Mouse (Mus musculus) spleen, postnatal 4 days (tissue): ENCODE results near the gene Cfdp1.
A peak's percentile ranks its signal among the peaks of the same experiment; 100 is the strongest.

Experiments
- DNase-seq, 2 experiments: peaks; one replicate each; pipeline ENCODE4 v3.0.0; 2022; ENCODE audit warnings: low spot score in 2 of 2

The Cfdp1 gene

DNA sequence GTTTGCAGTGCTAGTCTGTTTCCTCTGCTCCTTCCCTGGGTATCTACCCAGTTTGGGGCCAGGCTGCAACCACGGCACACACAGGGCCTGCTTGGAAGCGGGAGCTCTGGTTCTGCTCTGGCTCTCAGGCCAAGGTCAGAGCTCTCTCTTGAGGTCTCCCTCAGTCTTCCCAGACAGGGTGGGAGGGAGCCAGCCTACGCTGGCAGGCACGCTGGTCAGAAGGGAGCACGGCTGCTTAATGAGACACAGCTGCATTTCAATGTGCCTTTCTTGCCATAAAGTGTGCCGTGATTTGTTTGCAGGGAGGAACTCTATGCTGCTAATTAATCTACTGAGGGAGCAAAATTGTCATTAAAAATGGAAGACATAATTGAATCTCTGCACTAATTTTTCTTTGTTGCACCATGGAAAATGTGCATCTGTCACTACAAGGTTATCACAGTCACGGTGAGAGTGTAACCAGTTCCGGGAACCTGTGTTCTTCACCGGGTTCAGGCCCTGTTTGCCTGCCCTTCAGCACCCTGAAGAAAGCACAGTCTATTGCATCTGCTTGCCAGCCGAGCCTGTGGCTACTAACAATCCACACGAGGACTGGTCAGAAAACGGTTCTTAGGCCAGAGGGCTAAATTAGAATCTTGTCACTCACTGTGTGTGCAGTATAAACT, 84.2 kb downstream of the Cfdp1 start:
- DNase-seq = no peak

DNA sequence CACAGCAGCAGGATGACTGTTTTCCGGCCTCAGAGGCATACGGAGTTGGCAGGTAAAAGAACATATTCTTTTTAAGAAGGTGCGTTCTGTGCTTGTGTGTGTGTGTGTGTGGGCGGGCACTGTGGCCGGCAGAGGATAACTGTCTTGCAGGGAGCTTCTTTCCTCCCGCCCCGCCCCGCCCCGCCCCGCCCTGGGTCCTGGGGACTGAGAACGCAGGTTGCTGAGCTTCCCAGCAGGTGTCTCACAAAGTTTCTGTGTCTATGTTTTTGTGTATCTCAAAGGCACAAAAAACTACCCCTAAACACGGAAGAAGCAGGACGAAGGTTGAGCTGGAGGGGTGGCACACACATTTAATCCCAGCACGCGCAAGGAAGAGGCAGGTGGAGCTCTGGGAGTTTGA, 84.8 kb downstream of the Cfdp1 start:
- DNase-seq = no peak

DNA sequence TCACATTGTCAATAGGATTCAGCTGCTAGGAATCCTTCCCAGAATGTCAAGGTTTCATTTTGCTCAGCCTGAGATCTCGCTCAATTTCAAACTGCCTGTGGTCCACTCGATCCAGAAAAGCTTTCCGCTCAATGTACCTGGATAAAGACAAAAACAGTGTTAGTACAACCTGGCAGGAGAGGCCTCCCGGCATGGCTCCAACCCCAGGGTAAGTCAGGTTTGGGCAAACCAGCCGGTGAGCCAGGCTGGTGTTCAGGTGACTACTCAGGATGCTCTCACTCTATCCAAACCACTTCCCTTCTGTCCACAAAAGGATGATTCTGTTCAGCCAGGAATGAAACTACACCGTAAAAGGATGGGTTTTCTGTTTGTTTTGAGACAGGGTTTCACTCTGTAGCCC, 85.4 kb downstream of the Cfdp1 start:
- DNase-seq = no peak

DNA sequence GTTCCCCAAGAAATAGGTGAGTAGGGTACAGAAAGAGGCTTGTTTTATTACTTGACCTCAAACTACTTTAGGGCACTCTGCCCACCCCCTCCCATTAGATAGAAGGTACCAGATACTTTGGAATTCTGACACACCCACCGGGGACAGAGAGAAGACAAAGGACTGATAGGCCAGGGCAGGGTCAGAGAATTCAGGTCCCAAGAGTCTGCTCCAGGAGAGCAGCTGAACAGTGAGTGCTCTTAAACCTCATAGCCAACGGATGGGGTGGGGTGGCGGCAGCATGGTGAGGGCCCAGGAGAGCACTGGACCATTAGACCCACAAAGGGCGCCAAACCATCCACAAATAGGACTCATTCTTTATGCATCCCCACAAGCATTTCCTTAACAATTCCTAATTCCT, 88.5 kb downstream of the Cfdp1 start:
- no peak for DNase-seq

DNA sequence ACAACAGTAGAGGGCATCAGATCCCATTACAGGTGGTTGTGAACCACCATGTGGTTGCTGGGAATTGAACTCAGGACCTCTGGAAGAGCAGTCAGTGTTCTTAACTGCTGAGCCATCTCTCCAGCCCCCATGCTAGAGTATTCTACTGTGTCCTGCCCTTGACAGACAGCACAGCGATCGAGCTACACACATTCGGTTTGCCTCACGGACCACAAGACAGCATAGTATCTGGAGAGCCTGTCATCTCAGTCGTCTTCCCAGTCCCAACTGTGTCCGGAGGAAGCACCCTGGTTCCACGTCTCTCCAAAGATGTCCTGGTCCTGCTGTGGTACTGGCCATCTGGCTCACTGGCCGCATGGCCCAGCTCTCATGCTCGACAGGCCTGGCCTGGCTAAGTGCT, 89.0 kb downstream of the Cfdp1 start:
- no peak for DNase-seq

DNA sequence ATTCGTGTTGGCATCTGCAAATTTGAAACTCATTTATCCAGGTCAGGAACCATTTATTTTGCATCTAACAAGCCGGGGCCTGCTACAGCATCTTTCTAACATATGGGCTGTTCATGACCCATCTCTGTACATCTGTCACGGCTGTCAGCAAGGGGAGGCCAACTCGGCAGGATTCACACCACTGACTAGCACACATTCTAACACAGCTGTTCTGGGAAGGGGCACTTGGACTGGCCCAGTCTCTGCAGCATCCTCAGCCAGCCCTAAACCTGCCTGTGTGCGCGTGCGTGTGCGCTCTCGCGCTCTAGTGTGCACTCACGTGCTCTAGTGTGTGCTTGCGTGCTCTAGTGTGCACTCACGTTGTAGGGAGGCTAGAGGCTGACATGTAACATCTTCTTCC, 93.4 kb downstream of the Cfdp1 start:
- no peak for DNase-seq

DNA sequence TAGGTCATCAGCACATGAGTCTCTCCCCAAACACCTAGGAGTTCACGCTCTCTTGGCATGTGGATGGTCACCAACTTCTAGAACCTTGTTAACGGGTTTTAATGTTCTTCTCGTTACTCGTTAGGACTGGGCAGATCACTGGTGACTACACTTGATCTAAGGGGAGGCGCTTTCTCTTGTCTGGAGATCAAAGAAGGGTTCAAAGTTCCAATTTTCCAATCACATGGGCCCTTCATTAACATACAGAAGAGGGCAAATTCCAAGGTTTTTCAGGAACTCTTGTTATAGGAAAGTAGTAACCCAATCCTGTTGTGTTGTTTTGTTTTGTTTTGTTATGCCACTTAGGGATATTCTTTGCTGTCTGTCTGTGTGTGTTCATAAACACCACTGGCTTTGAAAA, 95.3 kb downstream of the Cfdp1 start:
- no peak for DNase-seq

DNA sequence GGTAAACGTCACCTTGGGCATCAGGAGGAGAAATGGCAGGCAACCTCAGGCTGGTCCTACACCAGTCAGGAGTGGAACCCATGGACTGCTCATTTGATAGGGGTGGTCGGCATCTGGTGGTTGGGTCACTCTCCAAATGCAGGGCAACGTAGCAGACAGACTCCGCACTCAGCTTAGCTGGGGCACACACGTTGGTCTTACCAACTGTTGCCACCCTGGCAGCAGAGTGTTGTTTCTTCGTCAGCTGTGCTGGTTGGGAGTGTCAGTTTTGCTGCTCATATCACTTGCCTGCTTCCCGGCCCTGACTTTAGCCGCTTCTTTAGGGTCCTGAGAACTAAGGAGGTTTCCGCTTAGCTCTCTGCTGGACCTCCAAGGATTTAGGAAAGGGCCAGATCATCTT, 96.5 kb downstream of the Cfdp1 start:
- DNase-seq = no peak

DNA sequence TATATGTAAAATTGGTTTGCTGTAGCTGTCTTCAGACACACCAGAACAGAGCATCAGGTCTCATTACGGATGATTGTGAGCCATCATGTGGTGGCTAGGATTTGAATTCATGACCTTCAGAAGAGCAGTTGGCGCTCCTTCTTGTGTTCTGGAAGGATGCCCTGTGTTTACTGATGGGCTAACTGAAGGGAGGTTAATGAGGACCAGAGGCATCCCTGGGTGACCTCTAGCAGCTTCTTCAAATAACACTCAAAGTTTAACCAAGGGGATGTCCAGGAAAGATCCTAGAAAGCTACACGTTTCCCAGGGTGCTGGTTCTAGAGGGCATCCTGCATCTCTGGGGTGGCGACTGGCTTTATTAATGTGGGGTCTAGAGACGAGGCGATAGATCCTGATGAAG, 99.4 kb downstream of the Cfdp1 start:
- no peak for DNase-seq

DNA sequence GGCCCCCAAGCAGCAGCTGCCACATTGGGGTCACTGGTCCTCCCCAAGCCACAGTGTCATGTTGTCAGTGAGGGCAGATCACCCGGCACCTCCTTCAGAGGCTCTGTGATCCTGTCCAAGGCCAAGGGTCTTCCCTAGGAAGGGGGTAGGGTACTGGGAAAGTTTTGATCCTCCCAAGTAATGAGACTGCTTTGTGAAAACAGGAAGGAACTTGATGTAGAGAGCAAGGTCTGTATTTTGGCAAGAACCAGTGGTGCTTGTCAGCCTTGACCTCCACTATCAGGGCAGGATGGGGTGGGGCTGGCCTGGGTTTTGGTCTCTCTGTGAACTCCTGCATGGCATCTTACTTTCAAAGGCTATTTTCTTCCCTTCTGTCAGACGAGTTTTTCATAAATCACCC, 100.0 kb downstream of the Cfdp1 start:
- DNase-seq = peak in 1 of 2 experiments; percentile 55

DNA sequence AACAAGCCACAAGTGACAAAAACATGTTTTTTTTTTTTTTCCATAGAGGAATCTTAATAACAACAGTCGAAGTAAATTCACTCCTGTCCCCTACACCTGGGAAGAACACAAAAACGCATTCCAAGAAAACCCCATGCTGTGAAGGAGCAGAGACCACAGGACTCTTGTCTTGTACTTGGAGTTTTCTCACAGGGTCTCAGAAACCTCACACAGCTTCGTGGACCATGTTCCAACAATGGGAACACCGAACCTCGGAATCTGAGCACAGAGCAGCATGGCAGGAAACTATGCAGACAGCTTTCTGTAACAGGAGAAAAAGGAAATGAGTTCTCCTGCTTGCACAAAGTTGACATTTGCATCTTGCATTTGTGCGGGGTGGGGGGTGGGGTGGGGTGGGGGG, 105.3 kb downstream of the Cfdp1 start:
- no peak for DNase-seq

DNA sequence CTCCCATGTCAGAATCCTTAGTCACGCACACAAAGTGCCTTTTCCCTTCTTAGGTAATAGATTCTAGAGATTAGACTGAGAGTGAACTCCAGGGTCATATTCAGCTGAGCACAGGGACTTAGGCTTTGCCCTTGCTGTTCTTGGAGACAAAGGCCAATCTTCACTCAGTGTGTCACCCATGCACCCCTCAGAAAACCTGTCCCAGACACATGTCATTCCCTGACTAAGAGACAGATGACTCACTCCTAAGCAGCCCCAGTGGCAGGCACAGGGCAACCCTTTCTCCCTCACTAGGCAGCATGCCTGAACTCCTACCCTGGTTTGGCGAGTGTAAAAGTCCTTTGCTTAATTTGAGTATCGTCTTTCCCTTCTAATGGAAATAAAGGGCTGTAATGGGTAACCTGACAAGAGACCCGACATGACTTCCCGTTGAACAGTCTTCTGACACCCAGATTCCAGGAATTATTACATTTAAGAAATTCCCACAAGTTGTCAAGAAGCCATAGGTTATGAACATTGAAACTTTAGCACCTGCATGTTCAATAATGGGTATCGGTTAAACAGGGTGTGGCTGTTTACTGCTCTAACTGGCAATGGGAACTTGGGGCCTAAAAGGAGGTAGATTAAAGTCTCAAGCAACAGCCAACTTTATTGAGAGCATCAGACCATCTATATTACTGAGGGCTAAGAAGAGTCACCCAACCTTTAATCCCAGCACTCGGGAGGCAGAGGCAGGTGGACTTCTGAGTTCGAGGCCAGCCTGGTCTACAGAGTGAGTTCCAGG, 106.0 kb downstream of the Cfdp1 start:
- DNase-seq = no peak

DNA sequence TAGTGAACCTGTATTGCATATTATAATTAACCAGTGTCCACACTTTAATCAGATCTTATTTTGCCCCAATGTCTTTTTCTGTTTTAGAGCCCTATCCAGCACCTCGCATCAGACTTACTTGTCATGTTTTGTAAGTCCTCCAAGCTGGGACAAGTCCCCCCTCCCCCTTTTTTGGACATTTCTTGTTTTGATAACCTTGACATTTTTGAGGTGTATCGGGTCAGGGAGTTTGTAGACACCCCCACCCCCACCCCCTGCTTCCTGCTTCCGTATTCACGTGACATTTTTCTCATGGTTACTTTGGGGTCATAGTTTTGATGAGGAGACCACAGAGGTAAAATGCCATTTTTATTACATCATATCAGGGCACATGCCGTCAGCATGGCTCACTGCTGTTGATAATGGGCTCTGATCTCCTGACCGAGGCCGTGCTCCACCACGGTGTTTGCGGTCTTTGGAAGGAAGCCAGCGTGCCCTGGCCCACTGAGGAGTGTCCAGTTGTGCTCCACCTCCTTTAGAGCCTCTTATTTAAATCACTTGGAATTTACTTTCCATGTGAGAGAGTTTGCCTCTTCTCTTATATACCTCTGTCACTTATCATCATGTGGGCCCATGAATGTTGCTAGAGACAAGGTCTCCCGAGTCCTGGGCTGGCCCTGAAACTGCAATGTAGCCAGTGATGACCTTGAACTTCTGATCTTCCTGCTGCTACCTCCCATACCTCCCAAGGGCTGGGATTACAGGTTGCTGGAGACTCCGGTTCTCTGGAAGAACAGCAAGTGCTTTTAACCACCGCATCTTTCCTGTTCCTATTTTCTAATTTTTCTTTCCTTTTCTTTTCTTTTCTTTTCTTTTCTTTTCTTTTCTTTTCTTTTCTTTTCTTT, 107.3 kb downstream of the Cfdp1 start:
- no peak for DNase-seq

DNA sequence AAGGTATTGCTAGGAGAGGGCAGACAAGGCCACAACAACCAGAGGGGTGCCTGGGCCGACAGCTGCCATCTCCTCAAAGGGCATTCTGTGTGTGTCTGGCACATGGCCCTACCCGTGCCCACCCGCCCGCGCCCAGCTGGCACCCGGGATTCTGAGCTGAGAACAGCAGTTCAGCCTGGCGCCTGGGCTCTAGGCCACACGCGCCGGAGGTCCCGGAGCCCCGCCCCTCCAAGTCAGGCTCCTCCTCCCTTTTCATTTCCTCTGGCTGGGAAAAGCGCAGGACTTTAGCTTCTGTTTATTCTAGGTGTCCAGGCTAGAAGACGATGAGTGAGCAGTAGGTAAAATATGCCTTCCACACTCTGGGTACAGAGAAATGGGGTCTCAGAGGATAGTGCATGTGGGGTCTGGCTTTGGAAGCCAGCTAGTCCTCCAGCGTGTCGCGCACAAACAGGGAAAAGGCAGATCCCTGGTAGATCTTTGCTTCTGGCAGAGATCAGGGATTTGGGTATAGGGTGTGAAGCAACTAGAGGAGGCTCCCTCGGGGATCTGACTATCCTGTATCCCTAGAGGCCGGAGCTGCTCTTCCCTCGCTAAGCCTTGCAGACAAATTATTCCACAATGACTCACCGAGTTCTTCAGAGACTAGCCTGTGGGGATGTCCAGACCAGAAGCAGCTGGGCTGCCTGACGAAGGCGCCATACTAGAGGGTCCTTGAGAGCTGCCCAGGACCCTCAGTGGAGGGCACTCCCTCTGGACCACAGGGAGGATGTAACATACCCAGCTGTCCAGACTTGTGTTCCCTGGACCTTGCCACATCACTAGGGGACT, 108.3 kb downstream of the Cfdp1 start:
- peak; percentile 31 to 60 for DNase-seq

DNA sequence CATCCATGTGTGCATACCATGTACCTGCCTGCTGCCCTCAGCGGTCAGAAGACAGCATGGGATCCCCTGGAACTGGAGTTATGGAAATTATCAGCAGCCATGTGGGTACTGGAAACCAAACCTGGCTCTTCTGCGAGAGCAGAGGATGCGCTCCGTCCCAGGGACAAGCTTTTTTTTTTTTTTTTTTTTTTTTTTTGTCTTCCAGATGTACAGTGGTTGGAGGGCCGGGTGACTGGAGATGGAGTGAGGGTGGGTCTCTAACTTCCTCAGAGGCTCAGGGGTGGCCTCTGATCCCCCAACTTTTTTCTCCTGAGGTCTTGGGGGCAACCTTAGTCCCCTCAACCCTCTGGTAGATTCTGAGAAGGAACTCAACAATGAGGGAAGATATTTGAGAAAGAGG, 109.0 kb downstream of the Cfdp1 start:
- DNase-seq = no peak

DNA sequence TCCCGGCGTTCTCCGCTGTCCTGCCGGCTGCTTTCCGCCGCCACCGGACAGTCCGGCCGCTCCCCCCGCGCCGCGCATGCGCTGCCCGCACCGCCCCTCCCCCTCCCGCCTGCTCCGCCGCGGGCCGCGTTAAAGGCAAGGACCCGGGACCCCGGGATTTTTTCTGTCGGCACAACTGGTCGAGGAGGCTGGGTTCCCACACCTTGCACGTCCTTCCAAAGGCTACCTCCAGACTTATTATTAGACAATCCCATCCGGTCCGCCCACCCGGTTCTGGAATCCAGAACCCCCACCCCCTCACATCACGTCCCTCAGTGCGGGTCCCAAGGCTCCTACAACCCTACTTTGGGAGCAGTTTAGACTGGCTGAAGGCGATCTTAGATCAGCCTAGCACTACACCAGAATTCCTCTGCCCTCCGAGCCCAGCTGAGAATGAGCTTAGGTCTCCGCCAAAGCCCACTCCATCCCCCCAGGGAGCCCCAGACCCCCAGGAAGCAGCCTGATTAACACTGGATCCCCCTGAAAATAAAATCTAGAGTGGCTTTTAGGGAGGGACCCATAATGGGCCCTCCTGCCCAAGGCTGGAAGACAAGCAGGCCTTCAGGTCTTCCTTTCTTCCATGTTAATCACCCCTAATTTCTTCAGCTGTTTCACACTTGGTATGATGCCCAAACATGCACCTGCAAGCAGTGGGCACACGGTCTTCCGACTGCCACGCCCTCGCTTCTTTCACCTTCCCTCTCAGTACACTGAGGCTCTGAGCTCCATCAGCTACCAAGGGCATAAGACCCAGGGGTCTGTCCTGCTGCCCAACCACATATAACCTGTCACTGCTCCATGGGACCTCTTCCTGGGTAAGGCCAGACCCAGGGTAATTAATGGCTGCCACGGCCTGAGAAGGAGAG, 110.0 kb downstream of the Cfdp1 start, which contains the start of gene Bcar1:
TSS of gene Bcar1 (minus strand) at position 18 of the 905 bp plus-strand sequence.
- DNase-seq = peak in 1 of 2 experiments; percentile 65

DNA sequence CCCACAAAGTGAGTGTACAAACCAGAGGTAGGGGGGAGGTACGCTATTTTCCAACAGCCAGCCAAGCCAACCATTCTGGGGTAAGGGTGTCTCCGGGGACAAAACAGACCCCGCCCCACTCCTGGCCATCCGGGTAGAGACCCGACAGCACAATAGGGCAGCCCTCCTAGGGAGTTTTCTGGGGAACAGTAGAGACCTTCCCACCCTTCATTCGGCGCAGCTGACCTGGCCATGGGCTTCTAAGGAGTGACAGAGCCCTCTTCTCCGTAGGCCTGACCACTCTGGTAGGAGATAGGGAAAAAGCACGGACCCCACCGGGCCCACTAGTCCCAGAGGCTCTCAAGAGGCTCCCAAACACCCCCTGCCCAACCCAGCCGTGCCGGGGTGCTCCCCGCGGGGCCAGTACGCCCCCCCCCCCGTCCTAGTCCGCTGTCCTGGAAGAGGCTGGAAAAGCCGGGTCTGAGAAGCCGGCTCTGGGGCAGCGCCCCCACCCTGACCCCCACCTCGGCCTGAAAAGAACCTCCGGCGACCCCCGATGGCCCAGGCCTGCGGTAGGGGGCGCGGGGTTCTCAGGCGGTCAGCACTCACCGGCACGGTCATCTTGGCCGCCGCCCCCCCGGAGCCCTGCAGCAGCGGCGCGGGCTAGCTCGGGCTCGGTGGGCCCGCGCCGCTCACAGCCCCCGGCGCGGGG, 110.8 kb downstream of the Cfdp1 start:
- DNase-seq = peak in 1 of 2 experiments; percentile 54

DNA sequence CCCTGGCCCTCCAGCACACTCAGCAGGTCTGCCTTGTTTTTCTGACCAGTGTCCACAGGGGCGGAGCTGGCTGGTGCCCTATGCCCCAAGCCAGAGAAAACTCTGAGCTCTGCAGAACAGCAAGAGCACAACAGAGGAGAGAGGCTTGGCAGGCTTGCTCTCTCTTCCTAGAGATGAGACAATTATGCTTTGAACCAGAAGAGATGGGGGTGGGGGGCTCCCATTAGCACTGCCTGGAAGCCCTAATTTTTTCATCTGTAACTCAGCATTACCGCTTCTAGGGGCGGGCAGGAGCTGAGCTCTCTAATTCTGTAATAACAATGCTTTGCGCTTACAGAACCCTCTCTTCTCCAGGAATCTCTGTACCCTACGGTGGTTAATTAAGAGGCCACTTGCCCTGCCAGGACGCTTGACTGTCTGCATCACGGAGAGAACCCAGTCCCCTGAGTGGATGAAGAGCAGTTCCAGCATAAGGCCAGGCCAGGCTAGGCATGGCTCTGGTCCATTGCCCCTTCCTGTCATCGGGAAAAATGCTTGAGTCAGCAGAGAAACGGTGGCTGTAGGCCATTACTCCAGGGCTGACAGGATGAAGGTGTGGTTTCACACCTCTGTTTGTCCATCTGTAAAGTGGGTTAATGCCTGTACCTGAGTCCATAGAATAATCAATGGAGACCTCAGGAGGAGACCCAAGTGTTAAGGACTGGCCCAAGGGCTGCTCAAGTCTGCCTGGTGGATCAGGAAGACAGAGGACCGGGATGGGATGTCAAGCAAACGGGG, 111.6 kb downstream of the Cfdp1 start:
- DNase-seq = peak in 1 of 2 experiments; percentile 54

DNA sequence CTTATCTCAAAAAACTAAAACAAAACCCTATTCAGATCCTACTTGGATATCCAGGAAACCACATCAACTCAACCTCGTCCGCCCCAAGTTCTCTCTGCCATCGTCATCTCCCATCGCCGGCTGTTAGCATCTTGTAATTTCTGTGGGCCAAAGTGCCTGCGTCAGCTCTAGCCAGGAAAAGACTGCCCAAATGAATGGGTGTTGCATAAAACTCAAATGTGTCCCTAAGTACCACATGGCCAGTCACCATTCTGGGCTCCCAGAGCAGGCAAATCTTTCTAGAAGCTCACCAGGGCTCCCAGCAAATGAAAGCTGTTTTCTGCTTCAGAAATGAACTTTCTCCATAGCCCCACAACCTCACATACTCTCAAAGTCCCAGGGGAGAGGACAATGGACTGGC, 112.5 kb downstream of the Cfdp1 start:
- peak in 1 of 2 experiments; percentile 51 for DNase-seq
